Mouse (Mus musculus) E14TG2a.4 (cell line): ENCODE measurements around the gene Uggt1.

ENCODE experiments used
- CTCF ChIP-seq: conservative IDR thresholded peaks from 2 replicates; pipeline ENCODE4 v1.5.1; 2014; ENCODE audit warnings: low read length
- POU5F1 ChIP-seq: IDR thresholded peaks from 2 replicates; pipeline ENCODE4 v1.6.1; 2014; ENCODE audit warnings: low read length, borderline replicate concordance

- TF ChIP-seq CTCF (no peak), POU5F1 (no peak)
Observed at GRCm38 (mm10) chr1:36095423-36096272, 148.9 kb downstream of the Uggt1 start.
